Comparison of ENCODE assay signal across 30 mouse cellular contexts in genomic region chr2:73587109-73587506, GRCm38 (mm10). TPM values are rescaled to one million over a fixed set of nuclear protein-coding genes. Genes with fewer than 3 reads are reported as not detected.
A peak's percentile ranks its signal among the peaks of the same experiment; 100 is the strongest.
DNase-seq lines count a peak whose midpoint lies in the region; ATAC-seq and TF ChIP-seq lines count a peak whose summit lies in the region.
"Had no signal": no experiment of that assay in that cellular context is flagged by ENCODE, and none has a peak within 500 bp of the region (broad histone marks: within the 10 kb centered on the region; RNA-seq: fewer than 3 reads in every experiment).

No protein-coding gene starts in this region.

- ATAC-seq in heart, embryonic 15.5 days (replicated peaks; ENCODE audit: insufficient number of reproducible peaks, insufficient read depth, low FRiP score, low read depth) = no peak
- no peak for ATAC-seq in heart, postnatal 0 days (ENCODE audit: insufficient read depth, low read depth)
- ATAC-seq: forebrain, embryonic 16.5 days; hindbrain, embryonic 16.5 days; Patski had no signal

- TF ChIP-seq CTCF in left cerebral cortex, adult 2 months (IDR thresholded peaks at IDR 0.05) = no peak
- no peak for TF ChIP-seq CTCF in heart, postnatal 0 days (IDR thresholded peaks at IDR 0.05; ENCODE audit: low read depth)

- peak overlapping the region; percentile 10 for H3K4me2 ChIP-seq in heart, embryonic 15.5 days
- H3K4me2 ChIP-seq in heart, postnatal 0 days (ENCODE audit: low read depth, low read length) = peak overlapping the region; percentile 43
- H3K4me2 ChIP-seq: embryonic facial prominence, embryonic 13.5 days; midbrain, embryonic 12.5 days; neural tube, embryonic 13.5 days had no signal

- peaks cover 60% of the 10 kb centered on the region for H3K4me1 ChIP-seq in heart, embryonic 10.5 days
- peaks cover 52% of the 10 kb centered on the region for H3K4me1 ChIP-seq in heart, embryonic 15.5 days (replicated peaks)
- peaks cover 22% of the 10 kb centered on the region for H3K4me1 ChIP-seq in heart, postnatal 0 days (ENCODE audit: control insufficient read depth, insufficient read depth)

- no peak overlapping the region for H3K9ac ChIP-seq in heart, embryonic 15.5 days
- 0 out of 2 replicates have a peak overlapping the region, but pooled peaks have one; percentile 16 for H3K9ac ChIP-seq in heart, postnatal 0 days (replicated peaks; ENCODE audit: low read depth, low read length)
- H3K9ac ChIP-seq: embryonic facial prominence, embryonic 13.5 days; liver, embryonic 14.5 days; midbrain, embryonic 12.5 days; neural tube, embryonic 13.5 days had no signal

- no peak for TF ChIP-seq EP300 in heart, postnatal 0 days (IDR thresholded peaks at IDR 0.05; ENCODE audit: low read depth)

- H3K27ac ChIP-seq in heart, embryonic 10.5 days = peak overlapping the region; percentile 78; the same call in 1 of the 2 replicates
- peak overlapping the region; percentile 63 for H3K27ac ChIP-seq in heart, embryonic 15.5 days
- peak overlapping the region; percentile 91 for H3K27ac ChIP-seq in left cerebral cortex, adult 2 months
- peak overlapping the region; percentile 72 for H3K27ac ChIP-seq in heart, postnatal 0 days (ENCODE audit: low read depth)
- H3K27ac ChIP-seq: embryonic facial prominence, embryonic 13.5 days; liver, embryonic 14.5 days; midbrain, embryonic 12.5 days; neural tube, embryonic 13.5 days had no signal

- intact Hi-C loops in heart, postnatal 36 days (cut with DNase I) = loop anchor here (5.0 to 10.0 kb wide), 2 partner anchors 65 to 298 kb away; no protein-coding TSS in a partner anchor
- intact Hi-C loops in left cerebral cortex, adult 2 months (cut with DNase I) = loop anchor here (5.0 kb wide), 1 partner anchor 155 kb away; no protein-coding TSS in a partner anchor

- no peaks in the 10 kb centered on the region for H3K9me3 ChIP-seq in heart, embryonic 10.5 days
- no peaks in the 10 kb centered on the region for H3K9me3 ChIP-seq in heart, embryonic 15.5 days (replicated peaks)
- H3K9me3 ChIP-seq in heart, postnatal 0 days (replicated peaks; ENCODE audit: control insufficient read depth, low read length) = no peaks in the 10 kb centered on the region
- H3K9me3 ChIP-seq: embryonic facial prominence, embryonic 13.5 days; megakaryocyte, embryonic 14.5 days; midbrain, embryonic 12.5 days; neural tube, embryonic 13.5 days had no signal

- 33% methylated on average over 4 of the region's 4 CpGs for WGBS in heart, embryonic 10.5 days
- WGBS in heart, embryonic 15.5 days = 24% methylated on average over 4 of the region's 4 CpGs
- 18% methylated on average over 4 of the region's 4 CpGs for WGBS in heart, postnatal 0 days

- no peaks in the 10 kb centered on the region for H3K36me3 ChIP-seq in heart, embryonic 10.5 days
- no peaks in the 10 kb centered on the region for H3K36me3 ChIP-seq in heart, embryonic 15.5 days
- no peaks in the 10 kb centered on the region for H3K36me3 ChIP-seq in heart, postnatal 0 days (replicated peaks; ENCODE audit: control insufficient read depth, insufficient read depth, low read length)
- H3K36me3 ChIP-seq: embryonic facial prominence, embryonic 13.5 days; midbrain, embryonic 12.5 days; neural tube, embryonic 13.5 days had no signal

- no peaks in the 10 kb centered on the region for H3K27me3 ChIP-seq in heart, embryonic 10.5 days (ENCODE audit: insufficient read depth, poor library complexity, severe bottlenecking)
- no peaks in the 10 kb centered on the region for H3K27me3 ChIP-seq in heart, embryonic 15.5 days
- H3K27me3 ChIP-seq in heart, postnatal 0 days (ENCODE audit: control insufficient read depth, insufficient read depth, low read length) = no peaks in the 10 kb centered on the region
- H3K27me3 ChIP-seq: Patski had no signal

- DNase-seq in heart, embryonic 10.5 days (ENCODE audit: low spot score) = no peak
- no peak for DNase-seq in heart, postnatal 36 days
- DNase-seq in heart, adult 8-10 months (ENCODE audit: low spot score) = no peak
- no peak for DNase-seq in left cerebral cortex, adult 2 months (ENCODE audit: extremely low spot score in 1 of 2, low spot score in 2 of 2)
- no peak for DNase-seq in left cerebral cortex, adult 11 months (ENCODE audit: low spot score)
- DNase-seq in heart, postnatal 0 days (ENCODE audit: low spot score) = peak; percentile 59
- DNase-seq in embryo, embryonic 11 days = no peak
- DNase-seq: adrenal gland, postnatal 10 days; cerebellum, adult 11 months; cerebellum, adult 9-11 months; gastrocnemius, postnatal 14 days; layer of hippocampus, postnatal 36 days; liver; lung, adult 2 months; lung, postnatal 36 days; right cerebral cortex, postnatal 4 days; thymus, adult 2 months; thymus, postnatal 4 days had no signal

- H3K4me3 ChIP-seq in heart, embryonic 10.5 days = peak overlapping the region; percentile 8; the same call in 1 of the 2 replicates
- H3K4me3 ChIP-seq in heart, embryonic 15.5 days = no peak overlapping the region
- H3K4me3 ChIP-seq in left cerebral cortex, adult 2 months = no peak overlapping the region
- H3K4me3 ChIP-seq in heart, postnatal 0 days (ENCODE audit: low read depth, low read length) = no peak overlapping the region
- H3K4me3 ChIP-seq: embryonic facial prominence, embryonic 13.5 days; erythroblast, embryonic 14.5 days; megakaryocyte, embryonic 14.5 days; midbrain, embryonic 12.5 days; neural tube, embryonic 13.5 days had no signal

RNA-seq across cellular contexts. Expression of gene Chrna1, which starts 7.0 kb away (rescaled TPM):
- 0.16 and 0.45 TPM in 2 replicates for polyA plus RNA-seq in heart, embryonic 10.5 days (2016; fragmentation: Nextera tagmentation; extraction: Ambion mirVana)
- total RNA-seq in heart, postnatal 36 days (2021) = not detected
- polyA plus RNA-seq in heart, embryonic 15.5 days (2015; fragmentation: Nextera tagmentation; extraction: Ambion mirVana) = 0.09 and 0.28 TPM in 2 replicates
- total RNA-seq in heart, adult 8-10 months (2022) = under 1 TPM in 3 of 4 experiments, not detected in 1; 0.05 to 0.11 (median 0.06) TPM
- total RNA-seq in left cerebral cortex, adult 2 months (2021) = under 1 TPM; 0.12 to 0.25 TPM
- not detected in 2 replicates for total RNA-seq in heart, postnatal 0 days (2014; rRNA removed; ENCODE audit: low replicate concordance)
- polyA plus RNA-seq in heart, postnatal 0 days (2015; fragmentation: Nextera tagmentation; extraction: Ambion mirVana) = 0.03 and 0.05 TPM in 2 replicates
- total RNA-seq: granulocyte monocyte progenitor cell, adult 5-6 weeks had no signal
- polyA plus RNA-seq: erythroblast, embryonic 14.5 days; spleen, adult 2 months had no signal

RNA-seq across cellular contexts. Expression of gene Wipf1, which starts 57.6 kb away (rescaled TPM):
- polyA plus RNA-seq in heart, embryonic 10.5 days (2016; fragmentation: Nextera tagmentation; extraction: Ambion mirVana) = 6.8 and 7.8 TPM in 2 replicates
- 10 to 100 TPM; 15.4 to 15.5 TPM for total RNA-seq in heart, postnatal 36 days (2021)
- polyA plus RNA-seq in heart, embryonic 15.5 days (2015; fragmentation: Nextera tagmentation; extraction: Ambion mirVana) = 5.1 and 7.6 TPM in 2 replicates
- total RNA-seq in heart, adult 8-10 months (2022) = 10 to 100 TPM; 11.5 to 14.6 (median 13.3) TPM
- total RNA-seq in left cerebral cortex, adult 2 months (2021) = 1 to 10 TPM; 7.4 to 7.9 TPM
- 1.7 and 20.3 TPM in 2 replicates for total RNA-seq in heart, postnatal 0 days (2014; rRNA removed; ENCODE audit: low replicate concordance)
- 2.9 and 3.1 TPM in 2 replicates for polyA plus RNA-seq in heart, postnatal 0 days (2015; fragmentation: Nextera tagmentation; extraction: Ambion mirVana)
